Mouse (Mus musculus) left cerebral cortex, postnatal 14 days (tissue): ENCODE results near the gene A330070K13Rik. TPM values are rescaled to one million over a fixed set of nuclear protein-coding genes. Genes with fewer than 3 reads are reported as not detected.
A peak's percentile ranks its signal among the peaks of the same experiment; 100 is the strongest.

Source experiments
- DNase-seq, 2 experiments: peaks; one replicate each; pipeline ENCODE4 v3.0.0; 2021 to 2022; ENCODE audit warnings: low spot score in 2 of 2, mixed read lengths in 1 of 2
- intact Hi-C: fragments of 180-260 bp; cut with DNase I; formaldehyde crosslinking; loops from one replicate; pipeline ENCODE4 v1.15.1; 2025
- long read RNA-seq, 2 experiments: library from polyadenylated mRNA; stranded (forward); transcript quantifications; one replicate each; pipeline ENCODE4 v2.0.0; 2021
- total RNA-seq, 2 experiments: library from RNA; stranded (reverse); gene quantifications; 2 replicates each; pipeline ENCODE4 v1.2.3; 2021

The A330070K13Rik gene
- 1 to 10 TPM; 1.4 to 1.7 TPM for total RNA-seq
- long read RNA-seq, experiment 1, result 0 reads
- long read RNA-seq, experiment 2, partial matches to known transcripts, result 1 of 1 reads
- long read RNA-seq, experiment 2, other reads (novel, unspliced or antisense), result 0 of 1 reads

DNA sequence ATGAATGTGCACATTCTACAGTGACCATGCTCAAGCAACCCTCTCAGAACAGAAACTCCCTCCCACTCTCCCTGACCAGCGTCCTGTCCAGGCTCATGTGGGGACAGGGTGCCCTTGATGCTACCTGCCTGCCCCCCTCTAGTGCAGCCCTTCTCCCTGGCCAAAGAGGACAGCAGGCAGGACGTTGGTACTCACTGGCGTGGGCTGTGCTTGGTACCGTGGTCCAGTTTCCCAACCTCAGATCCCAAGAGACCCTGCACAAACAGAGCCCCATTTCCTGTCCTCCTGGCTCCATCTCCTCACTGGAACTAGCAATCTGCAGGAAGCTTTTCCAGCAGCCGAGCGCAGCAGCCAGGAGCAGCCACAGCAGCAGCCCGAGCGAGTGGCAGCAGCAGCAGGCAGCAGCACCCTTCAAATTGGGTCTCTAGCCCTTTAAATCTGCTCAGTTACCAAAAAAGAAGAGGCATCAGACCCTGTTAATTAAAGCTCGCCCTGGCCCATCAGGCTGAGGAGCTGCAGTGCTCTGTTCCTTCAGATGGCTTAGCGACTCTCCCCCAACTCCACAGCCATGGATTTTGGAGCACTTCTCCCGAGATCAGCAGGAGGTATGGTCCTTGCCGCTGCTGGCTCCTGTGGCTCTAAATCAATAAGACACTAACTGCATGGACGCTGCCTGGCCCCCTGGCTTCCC is at the start of gene A330070K13Rik:
A330070K13Rik (minus strand) TSS at position 410 of the 691 bp plus-strand sequence.
- peak; percentile 12 to 34 for DNase-seq

DNA sequence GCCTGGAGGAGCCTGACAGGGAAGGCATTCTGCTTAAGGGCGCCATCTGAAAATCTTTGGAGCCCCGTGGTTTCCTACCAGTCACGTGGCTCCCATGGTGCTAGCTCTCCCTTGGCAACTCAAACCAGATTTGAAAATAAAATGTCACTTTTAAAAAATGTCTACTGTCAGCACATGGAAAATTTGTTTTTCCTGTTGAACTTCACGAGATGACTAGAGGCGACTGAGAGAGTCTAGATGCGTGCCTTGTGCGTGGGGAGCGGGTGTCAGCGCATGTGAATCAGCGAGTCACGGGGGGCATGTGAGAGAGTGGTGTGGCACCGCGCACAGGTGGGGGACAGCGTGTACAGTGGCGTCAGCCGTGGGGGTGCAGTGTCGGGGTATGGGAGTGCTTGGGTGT is 27.1 kb upstream of the A330070K13Rik start:
- intact Hi-C loops, result no loop called here
- DNase-seq, result peak; percentile 15 to 59

More for the DNA sequence above, at the start of gene A330070K13Rik:
- intact Hi-C loops, result loop anchor here (10.0 kb wide), 1 partner anchor 430 kb away; no protein-coding TSS in a partner anchor

DNA sequence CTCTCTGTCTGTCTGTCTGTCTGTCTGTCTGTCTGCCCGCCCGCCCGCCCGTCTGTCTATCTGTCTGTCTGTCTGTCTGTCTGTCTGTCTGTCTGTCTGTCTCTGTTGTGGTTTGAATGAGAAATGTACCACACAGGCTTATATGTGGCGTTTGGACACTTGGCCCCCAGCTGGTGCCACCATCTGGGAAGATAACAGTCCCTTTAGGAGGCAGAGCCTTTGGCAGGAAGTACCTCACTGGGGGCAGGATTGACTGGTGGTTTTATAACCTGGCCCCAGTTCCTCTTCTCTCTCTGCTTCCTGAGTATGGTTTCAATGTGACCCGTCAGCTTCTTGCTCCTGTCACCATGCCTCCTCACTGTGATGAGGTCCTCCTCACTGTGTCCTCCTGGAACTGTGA is 25.3 kb upstream of the A330070K13Rik start:
- DNase-seq, result no peak
- intact Hi-C loops, result loop anchor here (5.0 kb wide), 1 partner anchor 443 kb away; no protein-coding TSS in a partner anchor

DNA sequence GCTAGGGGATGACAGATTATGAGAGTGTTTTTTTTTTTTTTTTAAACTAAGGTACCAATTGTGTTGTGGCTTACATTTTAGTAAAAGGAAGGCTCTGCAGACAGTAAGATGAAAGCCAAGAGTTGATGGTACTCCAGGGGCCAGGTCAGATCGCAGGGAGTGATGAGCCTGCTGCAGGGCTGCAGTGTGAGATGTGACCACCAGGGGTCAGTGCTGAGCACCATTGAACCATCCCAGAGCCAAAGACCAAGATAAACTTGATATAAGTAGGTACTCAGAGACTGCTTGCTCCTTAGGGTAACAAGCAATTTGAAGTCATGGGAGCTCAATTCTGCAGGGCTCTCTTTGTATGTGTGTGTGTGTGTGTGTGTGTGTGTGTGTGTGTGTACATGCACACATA is 20.8 kb upstream of the A330070K13Rik start:
- intact Hi-C loops, result loop anchor here (5.0 kb wide), 1 partner anchor 447 kb away; no protein-coding TSS in a partner anchor
- peak; percentile 47 to 61 for DNase-seq

DNA sequence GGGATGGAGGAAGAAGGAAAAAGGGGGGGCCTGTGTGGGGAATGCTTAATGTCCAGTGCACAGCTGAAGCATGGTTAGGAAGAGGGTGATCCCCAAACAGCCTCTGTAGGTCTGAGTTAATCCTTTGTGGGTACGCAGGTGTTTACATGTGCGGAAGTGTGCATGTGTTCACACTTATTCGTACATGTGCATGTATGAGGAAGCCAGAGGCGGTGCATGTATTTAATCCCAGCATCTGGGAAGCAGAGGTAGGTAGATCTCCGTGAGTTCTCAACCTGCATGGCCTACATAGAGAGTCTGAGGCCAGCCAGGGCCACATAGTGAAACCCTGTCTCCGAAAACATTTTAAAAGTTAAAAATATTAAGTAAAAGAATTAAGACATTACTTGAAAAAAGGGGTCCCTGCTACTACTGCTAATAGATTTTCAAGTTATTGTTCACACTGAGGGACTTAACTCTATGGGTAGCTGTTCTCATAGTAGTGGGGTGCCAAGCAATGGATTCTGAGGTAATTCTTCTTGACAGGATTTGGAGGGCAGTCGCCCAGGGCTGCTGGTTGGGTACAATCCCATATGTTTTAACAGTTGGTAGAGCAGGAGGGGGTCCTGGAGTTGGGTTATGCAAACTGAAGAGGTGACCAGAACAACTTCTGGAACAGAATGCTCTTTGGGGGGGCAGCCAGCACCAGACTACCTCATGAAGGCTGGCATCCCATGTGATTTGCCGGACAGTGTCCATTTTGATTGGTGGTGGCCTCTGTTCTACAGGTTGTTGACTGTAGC is 15.9 kb upstream of the A330070K13Rik start:
- intact Hi-C loops, result no loop called here
- no peak for DNase-seq

DNA sequence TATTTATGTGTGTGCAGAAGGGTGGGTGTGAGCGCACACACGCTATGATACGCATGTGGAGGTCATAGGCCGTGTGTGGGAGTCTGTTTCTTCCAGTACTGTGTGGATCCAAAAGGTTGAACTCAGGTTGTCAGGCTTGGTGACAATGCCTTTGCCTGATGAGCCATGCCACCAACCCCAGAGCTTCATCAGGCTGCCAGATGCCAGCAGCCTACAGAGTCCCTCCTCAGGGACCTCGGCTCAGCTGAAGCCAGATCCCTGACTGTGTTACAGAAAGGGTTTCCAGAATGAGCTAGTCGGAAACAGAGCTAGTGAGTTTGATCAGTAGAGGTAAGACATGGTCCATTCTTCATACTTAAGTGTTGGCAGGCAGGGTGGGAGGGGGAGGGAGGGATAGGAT is 10.7 kb upstream of the A330070K13Rik start:
- DNase-seq, result no peak
- intact Hi-C loops, result no loop called here

DNA sequence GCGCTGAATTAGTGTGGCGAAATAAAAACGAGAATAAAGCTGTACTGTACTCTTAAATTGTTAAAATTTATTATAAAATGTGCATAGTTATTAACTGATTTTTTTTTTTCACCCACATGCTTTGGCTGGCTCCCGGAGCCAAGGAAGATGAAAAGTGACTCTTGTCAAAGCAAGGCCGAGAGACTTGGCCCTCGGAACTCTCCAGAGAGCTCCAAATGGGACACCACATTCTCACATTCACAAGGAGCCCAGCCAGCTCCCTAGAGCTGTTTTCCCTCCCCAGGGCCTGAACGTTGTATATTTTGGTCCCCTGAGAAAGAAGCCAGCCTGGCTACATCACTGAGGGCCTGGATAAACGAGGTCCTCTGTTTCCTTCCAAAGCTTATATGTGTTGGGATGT is 10.0 kb upstream of the A330070K13Rik start:
- intact Hi-C loops, result no loop called here
- DNase-seq, result no peak

DNA sequence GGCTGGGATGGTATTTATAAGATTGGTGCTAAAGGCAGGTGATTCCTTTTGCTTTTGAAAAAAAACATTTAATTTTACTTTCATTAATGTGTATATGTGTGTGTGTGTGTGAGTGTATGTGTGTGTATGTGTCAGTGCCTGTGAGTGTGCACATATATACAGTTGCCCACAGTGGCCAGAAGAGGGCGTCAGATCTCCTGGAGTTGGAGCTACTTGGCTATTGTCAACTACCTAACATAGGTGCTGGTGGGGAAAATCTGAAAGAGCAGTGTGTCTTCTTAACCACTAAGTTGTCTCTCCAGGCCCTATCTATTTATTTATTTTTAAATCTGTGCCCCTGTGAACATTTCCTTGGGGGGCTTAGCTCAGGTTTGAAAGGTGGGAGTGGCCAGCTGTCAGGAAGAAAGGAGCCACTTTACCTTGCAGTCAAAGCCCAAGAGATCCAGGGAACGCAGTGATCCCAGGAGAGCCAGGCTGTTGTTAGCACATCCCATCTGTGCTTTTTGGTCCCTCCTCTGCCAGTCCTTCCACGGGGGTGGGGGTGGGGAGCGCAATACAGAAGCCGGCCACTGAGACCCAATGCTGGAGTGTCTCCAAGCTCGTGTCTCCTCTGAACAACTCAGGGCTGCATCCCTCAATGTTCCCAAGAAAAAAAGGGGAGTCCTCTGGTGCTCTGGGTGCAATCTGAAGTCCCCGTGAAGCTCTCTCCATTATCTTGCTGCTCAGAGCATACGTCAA is 9.4 kb upstream of the A330070K13Rik start:
- intact Hi-C loops, result no loop called here
- no peak for DNase-seq

DNA sequence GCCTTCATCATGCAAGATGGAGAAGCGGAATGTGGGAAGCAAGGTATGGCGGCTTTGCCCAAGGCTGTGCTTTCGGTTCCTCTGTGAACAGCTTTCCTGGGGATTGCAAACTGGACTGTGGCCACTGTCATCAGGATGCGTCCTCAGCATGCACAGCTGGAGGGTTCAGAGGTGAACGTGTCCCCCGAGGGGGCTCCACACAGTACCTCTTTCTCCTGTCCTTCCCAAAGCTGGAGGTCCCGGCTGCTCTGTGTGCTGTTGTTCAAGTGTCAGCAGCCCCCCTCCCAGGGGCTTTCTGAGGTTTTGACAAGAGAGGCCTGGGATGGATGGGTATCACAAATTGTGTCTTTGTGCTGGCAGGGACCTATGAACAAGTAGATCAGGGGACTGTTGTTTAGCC is 2.0 kb upstream of the A330070K13Rik start:
- DNase-seq, result no peak

DNA sequence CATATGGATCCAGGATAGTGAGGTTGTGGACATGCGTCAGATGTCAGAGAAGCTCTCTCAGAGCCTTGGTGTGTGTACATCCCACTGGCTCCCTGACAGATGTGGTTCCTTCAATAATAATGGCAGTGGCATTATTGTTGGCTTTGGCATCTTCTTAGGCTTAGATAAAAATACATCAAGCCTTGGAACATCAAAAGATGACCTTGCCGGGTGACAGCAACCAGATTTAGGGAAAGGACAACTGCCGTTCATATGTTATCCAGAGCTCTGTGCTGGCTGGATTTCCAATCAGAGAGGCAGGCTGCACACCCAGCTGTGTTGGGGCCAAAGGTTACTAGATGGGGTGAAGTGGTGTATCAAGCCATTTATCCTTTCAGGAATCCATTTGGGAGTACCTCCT is 9.0 kb downstream of the A330070K13Rik start:
- no peak for DNase-seq
- intact Hi-C loops, result no loop called here

More for the DNA sequence above, 2.0 kb upstream of the A330070K13Rik start:
- intact Hi-C loops, result loop anchor here (10.0 kb wide), 1 partner anchor 428 kb away; no protein-coding TSS in a partner anchor

DNA sequence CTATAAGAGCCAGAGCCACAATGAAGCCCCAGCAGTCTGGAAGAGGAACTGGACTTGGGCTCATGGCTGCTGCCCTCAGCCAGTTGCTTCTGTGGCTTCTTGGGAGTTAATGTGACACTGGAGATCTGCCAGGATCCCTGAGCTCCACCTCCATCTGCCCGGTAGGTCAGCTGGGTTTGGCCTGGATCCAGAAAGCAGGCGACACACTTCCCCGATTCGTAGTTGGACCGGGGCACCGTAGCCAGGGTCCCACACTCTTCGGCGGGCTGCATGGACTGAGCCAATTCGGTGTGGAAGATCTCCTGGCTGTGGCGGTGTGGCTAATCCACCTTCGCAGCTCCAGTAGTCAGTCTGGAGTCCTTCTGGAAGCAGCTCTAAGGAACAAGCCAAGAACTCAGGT is 15.2 kb downstream of the A330070K13Rik start, which contains the start of gene Caln1:
Caln1 (plus strand) TSS at position 219 of the 400 bp plus-strand sequence.
- DNase-seq, result no peak
- intact Hi-C loops, result no loop called here

DNA sequence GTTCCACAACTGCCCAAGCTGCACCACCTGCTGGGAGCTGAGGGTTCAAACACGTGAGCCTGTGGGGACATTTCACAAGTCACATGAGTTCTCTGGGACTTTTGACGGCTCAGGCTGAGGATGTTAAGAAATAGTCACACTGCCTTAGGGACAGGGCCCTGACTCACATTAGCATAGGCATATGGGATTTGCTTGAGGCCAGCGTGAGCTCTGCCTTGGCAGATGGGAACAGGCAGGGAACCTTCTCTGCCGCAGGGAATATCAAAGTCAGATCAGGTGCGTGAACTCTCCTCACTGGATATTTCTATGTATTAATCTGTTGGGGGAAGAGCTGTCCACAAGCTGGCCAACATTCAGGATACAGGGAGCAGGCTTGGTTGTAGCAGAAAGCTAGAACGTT is 16.2 kb downstream of the A330070K13Rik start:
- intact Hi-C loops, result no loop called here
- no peak for DNase-seq

DNA sequence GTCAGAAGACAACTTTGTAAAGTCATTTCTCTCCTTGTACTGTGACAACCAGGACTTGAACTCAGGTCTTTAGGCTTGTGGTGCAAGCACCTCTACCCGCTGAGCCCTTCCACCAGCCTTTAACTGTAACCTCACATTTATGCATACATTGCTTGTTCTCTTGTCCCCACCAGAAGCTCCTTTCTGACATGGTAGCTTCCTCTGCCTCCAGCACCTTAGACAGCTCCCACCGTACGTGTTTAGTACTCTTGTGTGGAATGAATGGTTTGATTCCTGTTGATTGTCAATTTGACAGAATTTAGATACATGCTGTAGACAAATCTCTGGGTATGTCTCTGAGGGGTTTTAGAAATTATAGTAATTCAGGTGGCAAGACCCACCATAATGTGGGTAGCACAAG is 20.7 kb downstream of the A330070K13Rik start:
- intact Hi-C loops, result no loop called here
- no peak for DNase-seq

DNA sequence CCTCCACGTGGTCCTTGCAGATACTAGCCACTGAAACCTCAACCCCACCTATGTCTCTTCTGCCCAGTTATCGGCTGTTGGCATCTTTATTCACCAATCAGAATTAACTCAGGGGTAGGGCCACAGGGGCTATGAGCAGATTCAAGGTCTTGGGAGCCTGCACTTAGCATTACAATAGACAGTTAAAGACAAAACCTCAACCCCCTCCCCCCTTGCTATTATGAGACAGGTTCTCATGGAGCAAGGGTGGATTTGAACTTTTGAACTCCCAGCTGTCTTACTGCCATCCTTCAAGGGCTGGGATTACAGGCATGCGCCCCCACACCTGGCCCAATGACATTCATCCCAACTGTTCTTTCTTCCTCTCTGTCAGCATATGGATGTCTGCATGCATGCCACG is 21.3 kb downstream of the A330070K13Rik start:
- intact Hi-C loops, result no loop called here
- no peak for DNase-seq

DNA sequence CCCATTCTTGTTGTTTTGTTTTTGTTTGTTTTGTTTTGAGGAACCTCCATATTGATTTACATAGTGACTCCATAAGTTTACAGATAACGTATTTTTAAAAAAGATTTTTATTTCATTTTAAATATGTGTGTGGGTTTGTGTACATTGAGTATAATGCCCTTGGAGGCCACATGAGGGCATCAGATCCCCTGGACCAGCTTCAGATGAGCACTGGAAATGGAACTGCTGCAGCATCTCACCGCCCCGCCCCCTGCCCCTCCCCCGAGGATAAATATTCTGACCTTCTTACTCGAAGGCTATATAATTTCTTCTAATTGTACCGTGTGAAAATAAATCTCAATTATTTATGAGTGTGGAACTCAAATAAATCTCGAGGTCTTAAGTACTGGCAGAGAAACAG is 29.2 kb downstream of the A330070K13Rik start:
- intact Hi-C loops, result no loop called here
- no peak for DNase-seq

DNA sequence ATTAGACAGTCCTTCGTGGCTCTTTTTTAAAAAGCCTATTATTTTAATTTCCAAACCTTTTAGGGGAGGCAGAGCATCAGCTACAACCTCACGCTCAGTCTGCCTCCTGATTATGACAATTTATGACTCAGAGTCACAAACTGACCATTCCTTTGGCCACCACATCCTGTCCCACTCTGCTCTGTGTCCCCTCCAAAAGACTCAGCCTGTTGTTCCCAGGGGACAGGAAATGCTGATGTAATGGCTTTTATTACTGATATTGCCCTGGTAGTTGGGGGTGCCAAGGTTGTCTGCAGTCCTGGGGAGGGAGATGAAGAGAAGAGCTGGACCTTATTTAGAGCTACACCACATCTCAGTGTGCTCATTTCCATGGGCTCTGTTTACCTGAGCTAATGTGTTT is 38.6 kb downstream of the A330070K13Rik start:
- intact Hi-C loops, result no loop called here
- DNase-seq, result no peak

DNA sequence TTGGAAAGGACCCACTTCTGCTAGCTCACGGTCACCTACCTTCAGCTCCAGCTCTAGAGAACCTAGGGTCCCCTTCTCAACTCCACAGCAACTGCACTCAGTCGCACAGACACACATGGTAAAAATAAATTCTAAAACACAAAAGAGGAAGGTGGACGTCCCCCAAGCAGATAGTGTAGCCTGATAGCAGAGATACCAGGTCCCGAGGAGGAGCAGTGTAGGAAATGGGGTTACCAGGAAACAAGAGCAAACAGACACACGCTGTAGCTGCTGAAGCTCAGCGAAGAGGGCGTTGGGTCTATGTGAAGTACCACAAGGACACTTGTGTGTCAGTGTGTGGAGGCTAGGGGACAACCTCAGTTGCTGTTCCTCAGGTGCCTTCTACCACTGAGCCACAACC is 39.4 kb downstream of the A330070K13Rik start:
- DNase-seq, result no peak
- intact Hi-C loops, result no loop called here

DNA sequence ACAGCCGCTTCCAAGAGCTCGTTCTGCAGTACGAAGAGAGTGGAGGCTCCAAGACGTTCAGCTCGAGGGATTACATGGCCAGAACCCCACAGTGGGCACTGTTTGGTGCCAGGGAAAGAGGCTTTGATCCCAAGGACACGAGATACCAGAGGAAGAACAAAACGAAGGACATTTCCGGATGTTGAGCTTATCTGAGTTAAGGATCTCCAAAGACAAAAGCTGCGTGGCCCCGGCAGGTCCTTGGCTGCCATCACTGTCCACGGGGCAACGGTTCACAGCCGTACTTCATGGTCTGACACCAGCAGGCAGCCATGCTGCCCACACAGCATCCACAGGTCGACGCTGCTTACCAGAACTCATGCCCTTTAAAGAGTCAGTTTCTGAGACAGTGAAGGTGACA is 43.8 kb downstream of the A330070K13Rik start:
- intact Hi-C loops, result no loop called here
- no peak for DNase-seq

DNA sequence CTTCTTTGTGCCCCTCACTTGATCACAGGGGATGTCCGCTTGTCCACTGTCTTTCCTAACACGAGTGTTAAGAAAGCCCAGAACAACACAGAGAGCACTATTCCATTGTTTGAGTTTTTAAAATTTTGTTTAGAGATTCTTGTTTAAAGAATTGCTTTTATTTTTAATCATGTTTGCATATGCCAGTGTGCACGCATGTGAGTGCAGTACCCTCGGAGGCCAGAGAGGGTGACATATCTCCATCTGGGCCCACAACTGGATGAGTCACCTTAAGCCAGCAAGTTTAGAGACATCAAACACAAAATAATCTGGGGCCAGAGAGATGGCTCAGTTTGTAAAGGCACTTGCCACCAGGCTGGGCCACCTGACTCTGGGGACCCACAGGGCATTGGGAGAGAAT is 49.0 kb downstream of the A330070K13Rik start:
- no peak for DNase-seq
- intact Hi-C loops, result no loop called here

DNA sequence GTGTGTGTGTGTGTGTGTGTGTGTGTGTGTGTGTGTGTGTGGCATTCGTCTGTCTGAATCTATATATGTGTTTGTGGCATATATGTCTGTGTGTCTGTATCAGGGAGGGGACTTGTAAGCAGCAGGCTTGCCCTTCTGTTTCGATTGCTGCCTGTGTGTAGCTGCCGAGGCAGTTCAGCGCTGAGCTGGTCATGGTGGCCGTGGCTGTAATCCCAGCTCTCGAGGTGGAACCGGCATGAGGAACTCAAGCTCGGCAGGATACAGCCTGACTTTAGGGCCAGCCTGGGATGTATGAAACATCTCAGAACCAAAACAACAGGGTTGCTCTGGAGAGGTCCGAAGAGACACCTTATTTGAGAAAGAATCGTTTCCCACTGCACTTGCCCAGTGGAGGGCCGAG is 50.5 kb downstream of the A330070K13Rik start:
- intact Hi-C loops, result no loop called here
- DNase-seq, result no peak
